In genomic region chr5:30111126-30111525, GRCm38 (mm10) we compare ENCODE assay signal across 8 mouse cellular contexts. TPM values are rescaled to one million over a fixed set of nuclear protein-coding genes. Genes with fewer than 3 reads are reported as not detected.
DNase-seq lines count a peak whose midpoint lies in the region; ATAC-seq lines count a peak whose summit lies in the region.

No protein-coding gene starts in this region.

- H3K4me3 ChIP-seq in hindbrain, embryonic 10.5 days: peak overlapping the region; percentile 43
- peak overlapping the region; percentile 19 for H3K4me3 ChIP-seq in liver, embryonic 13.5 days (replicated peaks)
- H3K4me3 ChIP-seq in stomach, embryonic 14.5 days (ENCODE audit: low read depth, low read length): peak overlapping the region; percentile 11; the same call in 1 of the 2 replicates

- peaks cover 88% of the 10 kb centered on the region for H3K27me3 ChIP-seq in hindbrain, embryonic 10.5 days (ENCODE audit: insufficient read depth, poor library complexity, severe bottlenecking)
- H3K27me3 ChIP-seq in liver, embryonic 13.5 days: peaks cover 100% of the 10 kb centered on the region
- peaks cover 3% of the 10 kb centered on the region; the same call in 1 of the 2 replicates for H3K27me3 ChIP-seq in stomach, embryonic 14.5 days (ENCODE audit: control insufficient read depth, insufficient read depth, low read length)

- H3K9ac ChIP-seq in liver, embryonic 13.5 days: no peak overlapping the region
- H3K9ac ChIP-seq in stomach, embryonic 14.5 days (replicated peaks; ENCODE audit: low read depth, low read length): no peak overlapping the region

- peak overlapping the region; percentile 87 for H3K27ac ChIP-seq in hindbrain, embryonic 10.5 days
- H3K27ac ChIP-seq in liver, embryonic 13.5 days: no peak overlapping the region
- no peak overlapping the region for H3K27ac ChIP-seq in stomach, embryonic 14.5 days (ENCODE audit: low read length)

- peak; percentile 32; the same call in 1 of the 2 replicates for ATAC-seq in liver, embryonic 13.5 days (ENCODE audit: low read depth)
- peak; percentile 29; the same call in 1 of the 2 replicates for ATAC-seq in stomach, embryonic 14.5 days (ENCODE audit: insufficient number of reproducible peaks, insufficient read depth, low FRiP score, low read depth)

- peak; percentile 60 for DNase-seq in adrenal gland, postnatal 14 days
- DNase-seq in adrenal gland, adult 8-10 months: no peak
- peak; percentile 64 for DNase-seq in testis, postnatal 10 days (ENCODE audit: low spot score)
- DNase-seq in testis, postnatal 14 days (ENCODE audit: low spot score): no peak
- DNase-seq in hindbrain, embryonic 10.5 days (ENCODE audit: low spot score): peak; percentile 87
- DNase-seq in liver, embryonic 13.5 days: no peak
- no peak for DNase-seq in adrenal gland, postnatal 25 days

- H3K4me2 ChIP-seq in liver, embryonic 13.5 days: peak overlapping the region; percentile 45
- H3K4me2 ChIP-seq in stomach, embryonic 14.5 days (replicated peaks; ENCODE audit: low read depth, low read length): peak overlapping the region; percentile 40

- under 1% methylated on average over 18 of the region's 18 CpGs for WGBS in hindbrain, embryonic 10.5 days
- under 1% methylated on average over 18 of the region's 18 CpGs for WGBS in liver, embryonic 13.5 days (ENCODE audit: insufficient replicate concordance)
- WGBS in stomach, embryonic 14.5 days: 1% methylated on average over 18 of the region's 18 CpGs

- H3K36me3 ChIP-seq in hindbrain, embryonic 10.5 days: peaks cover 31% of the 10 kb centered on the region
- H3K36me3 ChIP-seq in liver, embryonic 13.5 days: no peaks in the 10 kb centered on the region
- no peaks in the 10 kb centered on the region for H3K36me3 ChIP-seq in stomach, embryonic 14.5 days (ENCODE audit: control insufficient read depth, insufficient read depth, low read length)

- H3K9me3 ChIP-seq in hindbrain, embryonic 10.5 days: no peaks in the 10 kb centered on the region
- H3K9me3 ChIP-seq in liver, embryonic 13.5 days (replicated peaks): no peaks in the 10 kb centered on the region
- H3K9me3 ChIP-seq in stomach, embryonic 14.5 days (ENCODE audit: control insufficient read depth, low read depth, low read length): no peaks in the 10 kb centered on the region

- peaks cover 80% of the 10 kb centered on the region for H3K4me1 ChIP-seq in hindbrain, embryonic 10.5 days (replicated peaks)
- H3K4me1 ChIP-seq in liver, embryonic 13.5 days (replicated peaks): peaks cover 35% of the 10 kb centered on the region
- peaks cover 14% of the 10 kb centered on the region for H3K4me1 ChIP-seq in stomach, embryonic 14.5 days (ENCODE audit: control insufficient read depth, insufficient read depth, low read length)

RNA-seq across cellular contexts. Expression of gene 3110082J24Rik, which starts 5.2 kb away (rescaled TPM):
- not detected in 2 replicates for total RNA-seq in adrenal gland, postnatal 14 days (2021)
- total RNA-seq in adrenal gland, adult 8-10 months (2022): not detected
- 2.2 and 4.9 TPM in 2 replicates for polyA plus RNA-seq in hindbrain, embryonic 10.5 days (2016; fragmentation: Nextera tagmentation; extraction: Ambion mirVana)
- polyA plus RNA-seq in liver, embryonic 13.5 days (2015; fragmentation: Nextera tagmentation; extraction: Ambion mirVana): not detected in 2 replicates
- not detected in 2 replicates for polyA plus RNA-seq in stomach, embryonic 14.5 days (2014; fragmentation: Nextera tagmentation; extraction: Ambion mirVana)
- not detected in 2 replicates for total RNA-seq in adrenal gland, postnatal 25 days (2021)

RNA-seq across cellular contexts. Expression of gene Garem2, which starts 6.2 kb away (rescaled TPM):
- 0.19 and 0.26 TPM in 2 replicates for total RNA-seq in adrenal gland, postnatal 14 days (2021)
- under 1 TPM in 1 of 4 experiments, not detected in 3; 0.10 TPM for total RNA-seq in adrenal gland, adult 8-10 months (2022)
- 7.2 and 22.7 TPM in 2 replicates for polyA plus RNA-seq in hindbrain, embryonic 10.5 days (2016; fragmentation: Nextera tagmentation; extraction: Ambion mirVana)
- 0.03 TPM in 2 replicates for polyA plus RNA-seq in liver, embryonic 13.5 days (2015; fragmentation: Nextera tagmentation; extraction: Ambion mirVana)
- polyA plus RNA-seq in stomach, embryonic 14.5 days (2014; fragmentation: Nextera tagmentation; extraction: Ambion mirVana): 0.19 and 0.34 TPM in 2 replicates
- total RNA-seq in adrenal gland, postnatal 25 days (2021): 0.09 TPM in 1 of 2 replicates, not detected in the other

RNA-seq across cellular contexts. Expression of gene Tyms, which starts 37.7 kb away (rescaled TPM):
- 38.1 and 51.8 TPM in 2 replicates for total RNA-seq in adrenal gland, postnatal 14 days (2021)
- total RNA-seq in adrenal gland, adult 8-10 months (2022): 10 to 100 TPM; 12.9 to 19.7 (median 18.0) TPM
- 254 and 300 TPM in 2 replicates for polyA plus RNA-seq in hindbrain, embryonic 10.5 days (2016; fragmentation: Nextera tagmentation; extraction: Ambion mirVana)
- polyA plus RNA-seq in liver, embryonic 13.5 days (2015; fragmentation: Nextera tagmentation; extraction: Ambion mirVana): 272 and 296 TPM in 2 replicates
- polyA plus RNA-seq in stomach, embryonic 14.5 days (2014; fragmentation: Nextera tagmentation; extraction: Ambion mirVana): 259 and 272 TPM in 2 replicates
- 26.6 and 33.0 TPM in 2 replicates for total RNA-seq in adrenal gland, postnatal 25 days (2021)

RNA-seq across cellular contexts. Expression of gene Hadha, which starts 43.8 kb away (rescaled TPM):
- total RNA-seq in adrenal gland, postnatal 14 days (2021): 813 and 814 TPM in 2 replicates
- 100 to 1,000 TPM; 363 to 446 (median 399) TPM for total RNA-seq in adrenal gland, adult 8-10 months (2022)
- 93.9 and 94.9 TPM in 2 replicates for polyA plus RNA-seq in hindbrain, embryonic 10.5 days (2016; fragmentation: Nextera tagmentation; extraction: Ambion mirVana)
- 79.5 and 91.8 TPM in 2 replicates for polyA plus RNA-seq in liver, embryonic 13.5 days (2015; fragmentation: Nextera tagmentation; extraction: Ambion mirVana)
- 116 and 118 TPM in 2 replicates for polyA plus RNA-seq in stomach, embryonic 14.5 days (2014; fragmentation: Nextera tagmentation; extraction: Ambion mirVana)
- total RNA-seq in adrenal gland, postnatal 25 days (2021): 473 and 483 TPM in 2 replicates

RNA-seq across cellular contexts. Expression of gene Hadhb, which starts 43.9 kb away (rescaled TPM):
- 1,392 and 1,422 TPM in 2 replicates for total RNA-seq in adrenal gland, postnatal 14 days (2021)
- 100 to 1,000 TPM; 412 to 817 (median 632) TPM for total RNA-seq in adrenal gland, adult 8-10 months (2022)
- polyA plus RNA-seq in hindbrain, embryonic 10.5 days (2016; fragmentation: Nextera tagmentation; extraction: Ambion mirVana): 93.0 and 100 TPM in 2 replicates
- 124 and 143 TPM in 2 replicates for polyA plus RNA-seq in liver, embryonic 13.5 days (2015; fragmentation: Nextera tagmentation; extraction: Ambion mirVana)
- 134 and 164 TPM in 2 replicates for polyA plus RNA-seq in stomach, embryonic 14.5 days (2014; fragmentation: Nextera tagmentation; extraction: Ambion mirVana)
- 681 and 777 TPM in 2 replicates for total RNA-seq in adrenal gland, postnatal 25 days (2021)

Comparison
In these comparisons a context has a peak if more than half of its experiments do, and no peak if none do; other contexts are left out.
1. DNase-seq: peak in adrenal gland, postnatal 14 days (single experiment), testis, postnatal 10 days (single experiment) and hindbrain, embryonic 10.5 days (single experiment); none in adrenal gland, adult 8-10 months (single experiment), testis, postnatal 14 days (single experiment), liver, embryonic 13.5 days (single experiment) and adrenal gland, postnatal 25 days (single experiment).
2. Peak in every context shown above with its lines, with median percentiles within 50 percentile points of each other: H3K4me3 ChIP-seq.